Mouse (Mus musculus) kidney, embryonic 16.5 days (tissue): Measurements from ENCODE around the gene Cyp51. TPM values are rescaled to one million over a fixed set of nuclear protein-coding genes. Genes with fewer than 3 reads are reported as not detected.

Source experiments
- ATAC-seq: fragments of 200-750 bp; cut with Nextera tagmentation; 2 replicates; pipeline ENCODE4 v1.8.0; 2017; ENCODE audit warnings: moderate TSS enrichment; ENCODE audit not compliant: low FRiP score, low TSS enrichment
- H3K27ac ChIP-seq: fragments of 300-500 bp; sonication (generic); 2 replicates; pipeline ENCODE4 v1.5.1; 2014; ENCODE audit warnings: low read length
- H3K27me3 ChIP-seq: fragments of 300-500 bp; sonication (generic); 2 replicates; pipeline ENCODE4 v1.6.1; 2014; ENCODE audit warnings: low read length, control low read depth, mixed read lengths; ENCODE audit not compliant: insufficient read depth
- H3K36me3 ChIP-seq: fragments of 300-500 bp; sonication (generic); 2 replicates; pipeline ENCODE4 v1.6.1; 2014; ENCODE audit warnings: low read length, control low read depth, mixed read lengths; ENCODE audit not compliant: insufficient read depth
- H3K4me1 ChIP-seq: fragments of 300-500 bp; sonication (generic); 2 replicates; pipeline ENCODE4 v1.6.1; 2014; ENCODE audit warnings: low read length, control low read depth, mixed read lengths; ENCODE audit not compliant: insufficient read depth
- H3K4me2 ChIP-seq: fragments of 300-500 bp; sonication (generic); replicated peaks from 2 replicates; pipeline ENCODE4 v1.6.1; 2014; ENCODE audit warnings: low read depth, low read length
- H3K4me3 ChIP-seq: fragments of 300-500 bp; sonication (generic); 2 replicates; pipeline ENCODE4 v1.5.1; 2014; ENCODE audit warnings: mild to moderate bottlenecking, low read length
- H3K9ac ChIP-seq: fragments of 300-500 bp; sonication (generic); replicated peaks from 2 replicates; pipeline ENCODE4 v1.6.1; 2014; ENCODE audit warnings: low read length
- H3K9me3 ChIP-seq: fragments of 300-500 bp; sonication (generic); 2 replicates; pipeline ENCODE4 v1.6.1; 2016; ENCODE audit warnings: low read length, control low read depth
- WGBS: fragments of 180-500 bp; shearing (Covaris S2); extraction: QIAGEN DNeasy Blood & Tissue Kit; methylation state at CpG from one replicate; pipeline ENCODE4 v1.1.7; 2014; 5-methylcytosine and 5-hydroxymethylcytosine counted together
- polyA plus RNA-seq: library from polyadenylated mRNA; unstranded; fragments of >200 nt; fragmentation: Nextera tagmentation; extraction: Ambion mirVana; gene quantifications from 2 replicates; pipeline ENCODE4 v1.2.1, GENCODE M21; 2015

The Cyp51 gene
- polyA plus RNA-seq, 1 experiment from 2014 or later, result 69.2 TPM

DNA sequence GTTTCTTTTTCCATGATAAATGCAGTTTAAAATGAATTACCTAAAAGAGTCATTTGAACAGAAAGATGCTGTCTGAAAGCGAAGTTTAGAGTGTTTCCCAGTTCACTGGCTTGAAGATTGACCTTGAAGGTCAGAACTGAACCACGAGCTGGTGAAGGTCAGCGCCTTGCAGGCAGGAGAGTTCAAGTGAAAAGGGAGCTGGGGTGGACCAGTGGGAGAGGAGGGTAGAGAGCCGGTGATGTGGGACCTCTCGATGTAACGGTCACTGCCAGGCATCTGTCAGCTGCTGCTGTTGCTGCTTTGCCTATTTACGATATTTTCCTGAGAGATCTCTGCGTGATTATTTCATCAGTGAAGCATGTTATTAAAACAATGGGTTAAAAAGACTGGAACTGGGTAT, 65.2 kb downstream of the Cyp51 start:
- H3K9me3 ChIP-seq, result no peaks in the 10 kb centered on the region
- WGBS, result 57% methylated on average over 8 of the region's 8 CpGs
- no peaks in the 10 kb centered on the region for H3K4me1 ChIP-seq
- no peak overlapping the region for H3K4me2 ChIP-seq
- H3K27me3 ChIP-seq, result no peaks in the 10 kb centered on the region
- H3K9ac ChIP-seq, result no peak overlapping the region
- H3K27ac ChIP-seq, result no peak overlapping the region
- ATAC-seq, result no peak
- H3K4me3 ChIP-seq, result no peak overlapping the region
- H3K36me3 ChIP-seq, result peaks cover 51% of the 10 kb centered on the region

DNA sequence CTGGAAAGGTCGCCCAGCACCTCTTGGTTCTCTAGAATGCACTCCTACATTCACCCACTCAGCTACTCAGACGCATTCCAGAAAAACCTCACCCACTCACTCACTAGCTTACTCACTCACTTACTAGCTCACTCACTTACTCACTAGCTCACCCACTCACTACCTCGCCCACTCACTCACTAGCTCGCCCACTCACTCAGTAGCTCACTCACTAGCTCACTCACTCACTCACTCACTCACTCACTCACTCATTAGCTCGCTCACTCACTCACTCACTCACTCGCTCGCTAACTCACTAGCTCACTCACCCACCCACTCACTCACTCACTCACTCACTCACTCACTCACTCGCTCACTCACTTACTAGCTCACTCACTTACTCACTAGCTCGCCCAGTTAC, 67.9 kb downstream of the Cyp51 start:
- Histone ChIP-seq H3K27ac (no peak overlapping the region), H3K9me3 (no peaks in the 10 kb centered on the region), H3K4me3 (no peak overlapping the region), H3K27me3 (no peaks in the 10 kb centered on the region), H3K36me3 (peaks cover 42% of the 10 kb centered on the region), H3K4me1 (no peaks in the 10 kb centered on the region), H3K4me2 (no peak overlapping the region), H3K9ac (no peak overlapping the region)
- 95% methylated on average over 9 of the region's 9 CpGs for WGBS
- no peak for ATAC-seq

DNA sequence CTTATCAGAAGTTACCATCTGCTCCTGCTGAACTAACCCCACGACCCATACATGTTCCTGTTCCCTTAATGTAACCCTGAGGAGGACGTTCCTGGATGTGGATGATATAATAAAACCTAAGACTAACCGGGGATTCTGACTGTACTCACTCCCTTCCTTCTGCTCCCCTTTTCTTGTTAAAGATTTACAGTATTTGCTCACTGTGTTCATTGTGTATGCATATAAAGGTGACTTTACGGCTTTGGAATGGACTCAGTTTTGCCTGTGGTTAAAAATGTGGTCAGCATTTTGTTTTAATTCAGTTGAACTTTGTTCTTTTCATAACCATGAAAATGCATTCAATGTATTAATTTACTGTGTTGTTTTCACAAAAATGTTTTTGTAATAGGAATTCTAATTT, 72.7 kb downstream of the Cyp51 start:
- Histone ChIP-seq H3K27me3 (no peaks in the 10 kb centered on the region), H3K4me2 (no peak overlapping the region), H3K36me3 (peaks cover 27% of the 10 kb centered on the region), H3K9ac (no peak overlapping the region), H3K27ac (no peak overlapping the region), H3K4me3 (no peak overlapping the region), H3K4me1 (no peaks in the 10 kb centered on the region), H3K9me3 (no peaks in the 10 kb centered on the region)
- ATAC-seq, result no peak; the same call in 1 of the 2 replicates
- 59% methylated on average over 4 of the region's 4 CpGs for WGBS

Other genes starting within 250 kb of the Cyp51 start
- gene Mterf1a, start 210.8 kb downstream of the Cyp51 start, polyA plus RNA-seq, result 8.7 and 8.8 TPM in 2 replicates
- 113 and 126 TPM in 2 replicates for gene Akap9, start 176.7 kb downstream of the Cyp51 start, polyA plus RNA-seq
- 3.1 and 4.4 TPM in 2 replicates for gene Mterf1b, start 87.6 kb upstream of the Cyp51 start, polyA plus RNA-seq